Mouse (Mus musculus) small intestine, adult 2 months (tissue): ENCODE data around the gene Rwdd2a.

Experiments used
- CTCF ChIP-seq: fragments of 200-500 bp; IDR thresholded peaks from 2 replicates; pipeline ENCODE4 v1.5.1; 2012; ENCODE audit warnings: low read depth, mild to moderate bottlenecking, control low read depth, inconsistent platforms, low read length, moderate library complexity, mixed read lengths; ENCODE audit not compliant: insufficient replicate concordance, insufficient read length; ENCODE audit errors: extremely low read depth
- POLR2A ChIP-seq: fragments of 200-500 bp; IDR thresholded peaks from 2 replicates; pipeline ENCODE4 v1.6.1; 2012; ENCODE audit warnings: low read depth, mild to moderate bottlenecking, control low read depth, inconsistent platforms, low read length, moderate library complexity

GRCm38 (mm10) chr9:86599723-86600303 lies 28.0 kb downstream of the Rwdd2a start:
- TF ChIP-seq CTCF (no peak), POLR2A (no peak)
